Mouse (Mus musculus) C2C12 (cell line): ENCODE measurements around the gene Kif4.

Experiments
- CEBPB ChIP-seq: IDR thresholded peaks from one replicate; pipeline ENCODE4 v1.6.1; 2011; ENCODE audit warnings: low read depth, mild to moderate bottlenecking, control low read depth, moderate library complexity
- CTCF ChIP-seq: IDR thresholded peaks from one replicate; pipeline ENCODE4 v1.5.1; 2011; ENCODE audit not compliant: control insufficient read depth, insufficient read depth, insufficient read length
- MAX ChIP-seq: IDR thresholded peaks from one replicate; pipeline ENCODE4 v1.6.1; 2011; ENCODE audit warnings: mild to moderate bottlenecking, control low read depth
- MYOD1 ChIP-seq: IDR thresholded peaks from one replicate; pipeline ENCODE4 v1.6.1; 2011; ENCODE audit warnings: low read depth; ENCODE audit not compliant: control insufficient read depth, insufficient read length

DNA sequence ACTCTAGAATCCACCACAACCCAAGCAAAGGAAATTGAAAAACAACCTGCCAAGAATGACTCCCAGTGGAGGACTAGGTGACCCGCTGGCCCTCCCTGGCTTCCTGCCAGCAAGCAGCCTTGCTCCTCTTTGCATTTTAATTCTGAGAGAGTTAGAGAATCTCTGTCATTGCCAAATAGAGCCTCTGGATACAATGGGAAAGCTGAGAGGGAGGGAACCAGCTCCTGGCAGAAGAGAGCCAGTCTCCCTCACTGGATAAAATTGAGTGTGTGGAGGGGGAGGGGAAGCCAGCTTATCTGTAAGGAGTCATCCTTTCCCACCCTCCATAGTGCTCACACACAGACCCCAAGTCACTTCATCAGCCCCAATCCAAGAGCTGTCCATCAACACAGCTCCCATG is 103.4 kb downstream of the Kif4 start:
- TF ChIP-seq CTCF: no peak
- TF ChIP-seq MAX: no peak
- TF ChIP-seq MYOD1: no peak
- TF ChIP-seq CEBPB: no peak
